Mouse (Mus musculus) spleen, postnatal 36 days (tissue): ENCODE measurements around the gene Phf3.
"Not testable (repeated sequence)": the region's sequence is repeated elsewhere in the genome, so short reads cannot be mapped to it uniquely, and the experiment has no call there.

Experiments used
- DNase-seq, 2 experiments: peaks; one replicate each; pipeline ENCODE4 v3.0.0; 2022; ENCODE audit warnings: low spot score in 2 of 2, mixed read lengths in 1 of 2

Gene Phf3

DNA sequence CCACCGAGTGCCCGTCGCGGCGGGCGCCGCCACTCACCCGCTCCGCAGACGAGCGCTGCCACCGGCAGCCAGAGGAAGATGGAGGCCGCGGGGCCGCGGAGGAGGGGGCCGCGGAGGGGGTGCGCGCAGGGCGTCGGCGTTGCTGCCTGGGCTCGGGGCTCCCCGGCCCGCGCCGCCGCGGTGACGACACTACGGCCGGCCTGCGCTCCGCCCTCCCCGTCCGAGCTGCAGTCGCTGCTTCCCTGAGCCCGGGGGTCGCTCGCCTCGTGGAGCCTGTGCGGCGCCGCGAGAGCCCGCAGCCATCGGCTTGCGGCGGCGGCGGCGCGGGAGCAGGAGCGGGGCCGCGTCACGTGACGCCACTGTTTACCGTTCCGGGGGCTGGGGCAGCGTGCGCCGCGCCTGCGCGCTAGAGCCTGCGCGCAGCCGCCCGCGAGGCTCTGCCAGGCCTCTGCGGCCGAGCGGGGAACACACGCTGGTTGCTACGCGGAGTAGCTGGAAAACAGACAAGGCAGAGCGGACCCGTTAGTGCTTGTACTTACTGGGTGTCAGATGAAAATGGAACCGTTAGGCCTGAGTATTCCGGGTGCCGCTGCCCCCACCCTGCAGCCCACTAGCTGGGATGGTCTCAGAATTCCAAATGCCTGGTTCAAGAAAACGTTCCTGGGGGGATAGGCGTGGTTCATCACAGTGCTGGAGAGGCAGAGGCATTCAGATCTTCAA lies at the start of gene Phf3:
Gene Phf3, minus strand, starts transcription at position 381 of the 720 bp plus-strand sequence.
- DNase-seq, result peak; percentile 84

DNA sequence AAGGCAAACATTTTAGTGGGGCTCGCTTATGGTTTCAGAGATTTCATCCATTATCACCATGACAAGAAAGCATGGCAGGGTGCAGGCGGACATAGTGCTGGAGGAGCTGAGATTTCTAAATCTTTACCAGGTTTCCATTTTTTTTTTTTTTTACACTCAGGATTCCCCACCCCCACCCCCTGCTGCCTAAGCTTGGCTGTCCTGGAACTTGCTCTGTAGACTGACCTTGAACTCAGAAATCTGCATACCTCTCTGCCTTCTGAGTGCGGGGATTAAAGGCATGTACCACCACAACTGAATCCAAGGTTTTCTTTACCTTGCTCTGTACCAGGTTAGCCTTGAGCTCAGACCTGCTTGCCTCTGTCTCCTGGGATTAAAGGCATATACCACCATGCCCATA lies 48.5 kb upstream of the Phf3 start:
- no peak for DNase-seq

GRCm38 (mm10) chr1:30921252-30921651 lies 47.5 kb upstream of the Phf3 start:
- no peak for DNase-seq

- peak in 1 of 2 experiments; percentile 15 for DNase-seq
These were observed 47.0 kb upstream of the Phf3 start for GRCm38 (mm10) chr1:30920620-30921177.

- no peak for DNase-seq
These were observed 36.5 kb upstream of the Phf3 start for GRCm38 (mm10) chr1:30910172-30910571.

GRCm38 (mm10) chr1:30908797-30909196 lies 35.1 kb upstream of the Phf3 start:
- no peak for DNase-seq

GRCm38 (mm10) chr1:30903480-30904218 lies 29.9 kb upstream of the Phf3 start:
- no peak for DNase-seq

- DNase-seq, result no peak
These were observed 25.0 kb upstream of the Phf3 start for GRCm38 (mm10) chr1:30898691-30899090.

GRCm38 (mm10) chr1:30895366-30895765 lies 21.6 kb upstream of the Phf3 start:
- not testable (repeated sequence) for DNase-seq

GRCm38 (mm10) chr1:30883806-30884205 lies 10.1 kb upstream of the Phf3 start:
- DNase-seq, result not testable (repeated sequence)

GRCm38 (mm10) chr1:30875746-30876145 lies 2.0 kb upstream of the Phf3 start:
- DNase-seq, result no peak

DNA sequence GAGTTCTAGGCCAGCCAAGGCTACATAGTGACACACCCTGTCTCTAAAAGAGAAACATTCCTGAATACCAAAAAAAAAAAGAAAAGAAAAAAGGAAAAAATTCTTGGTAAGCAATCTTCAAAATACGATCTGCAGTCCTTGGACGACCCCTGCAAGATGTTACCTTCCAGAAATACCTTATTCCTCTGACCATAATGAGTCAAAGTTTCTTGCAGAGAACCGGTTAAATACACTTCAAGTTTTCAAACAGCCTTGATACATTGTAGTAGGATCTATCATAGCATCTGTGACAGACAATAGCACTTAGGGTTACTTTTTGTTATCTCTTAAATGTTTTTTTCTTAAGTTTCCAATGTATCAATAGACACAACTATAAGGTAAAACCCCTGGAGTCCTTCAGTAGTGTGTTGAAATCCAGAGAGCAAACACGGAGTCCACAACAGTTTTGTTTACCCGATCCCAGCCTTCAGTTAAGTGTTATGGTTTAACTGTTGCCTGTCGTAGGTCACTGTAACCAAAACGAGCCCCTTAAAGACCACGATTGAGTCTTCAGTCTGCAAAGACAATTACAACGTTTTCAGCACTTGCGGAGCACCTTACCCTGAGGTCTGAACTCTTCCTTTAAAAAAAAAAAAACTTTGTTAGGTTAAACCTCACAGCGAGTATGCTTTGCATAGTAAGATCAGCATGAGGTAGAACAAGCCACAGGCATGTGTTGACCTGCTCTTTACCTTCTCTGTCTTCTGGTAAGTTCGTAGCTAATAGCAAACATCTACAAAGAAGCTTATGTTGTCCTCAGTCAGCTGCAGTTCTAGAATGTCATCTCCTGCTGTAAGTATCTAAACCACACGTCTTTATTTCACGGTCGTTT lies 775 bp upstream of the Phf3 start:
- DNase-seq, result no peak

GRCm38 (mm10) chr1:30872836-30873540 lies 733 bp downstream of the Phf3 start:
- DNase-seq, result peak; percentile 42 to 45

DNA sequence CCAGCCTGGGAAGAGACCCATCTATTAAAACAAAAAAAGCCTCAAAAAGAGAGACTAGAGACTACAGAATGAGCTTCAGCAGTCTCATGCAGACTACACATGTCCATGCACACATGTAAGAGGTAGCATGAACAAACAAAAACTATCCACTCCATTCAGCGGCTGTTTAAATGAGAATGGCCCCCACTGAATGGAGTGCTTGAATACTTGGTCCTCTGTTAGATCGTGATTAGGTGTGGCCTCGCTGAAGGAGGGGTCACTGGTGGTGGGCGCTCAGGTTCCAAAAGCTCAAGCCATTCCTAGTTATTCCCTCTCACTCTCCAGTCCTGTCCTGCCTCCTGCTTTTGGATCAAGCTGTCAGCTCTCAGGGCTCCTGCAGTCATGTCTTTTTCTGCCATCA lies 5.9 kb downstream of the Phf3 start:
- no peak for DNase-seq

DNA sequence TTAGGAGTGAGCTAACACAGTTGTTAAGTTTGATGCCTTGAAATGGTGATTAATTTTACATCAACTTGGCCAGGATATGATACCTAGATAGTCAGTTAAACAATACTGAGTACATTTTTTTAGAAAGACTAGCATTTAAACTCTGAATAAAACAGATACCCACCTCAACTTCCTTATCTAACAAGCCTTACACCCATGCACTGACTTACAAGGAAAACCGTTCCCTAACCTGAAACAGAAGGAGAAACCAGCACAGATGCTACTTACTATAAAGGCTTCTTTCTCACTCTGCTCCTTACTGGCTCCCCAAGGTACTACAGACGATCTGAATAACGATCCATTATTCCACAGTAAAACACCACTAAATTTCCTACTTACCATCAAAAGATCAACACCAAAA lies 21.2 kb downstream of the Phf3 start:
- no peak for DNase-seq

GRCm38 (mm10) chr1:30851920-30852319 lies 21.8 kb downstream of the Phf3 start:
- no peak for DNase-seq

DNA sequence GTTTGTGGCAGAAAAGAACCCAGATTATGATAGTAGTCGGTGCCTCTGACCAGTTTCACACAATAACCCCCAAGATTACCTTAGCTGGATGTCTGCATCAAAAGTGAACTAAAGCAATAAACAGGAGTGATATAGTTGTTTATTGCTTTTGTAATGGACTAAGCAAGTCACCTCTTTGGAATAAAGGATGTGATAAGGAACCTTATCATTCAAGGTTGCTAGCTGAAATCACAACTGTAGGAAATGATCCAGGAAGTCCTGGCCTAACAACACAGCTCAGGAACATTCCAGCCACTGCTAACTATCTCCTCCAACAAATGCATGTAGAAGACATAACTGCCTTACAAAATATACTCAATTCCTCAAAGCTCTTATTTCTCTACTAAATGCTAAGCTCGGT lies 22.8 kb downstream of the Phf3 start:
- no peak for DNase-seq

DNA sequence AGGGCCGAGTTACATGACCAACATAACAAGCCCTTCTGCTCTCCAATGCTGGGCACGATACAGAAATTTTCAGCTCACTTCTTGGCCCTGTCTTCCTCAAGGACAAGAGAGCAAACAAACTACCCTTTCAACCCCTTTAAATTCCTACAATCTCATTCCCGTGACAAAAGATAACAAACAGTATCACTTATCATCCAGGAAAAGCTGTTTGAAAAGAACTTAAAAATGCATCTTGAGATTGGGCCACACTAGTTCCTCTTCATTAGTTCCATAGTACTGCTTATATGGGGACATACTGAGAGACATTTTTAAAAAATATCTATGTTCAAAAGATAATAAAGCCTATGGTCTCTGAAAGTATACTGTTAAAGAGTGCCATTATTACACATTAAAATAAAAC lies 23.8 kb downstream of the Phf3 start:
- DNase-seq, result no peak

GRCm38 (mm10) chr1:30847706-30848105 lies 26.0 kb downstream of the Phf3 start:
- no peak for DNase-seq

- DNase-seq, result no peak
These were observed 34.1 kb downstream of the Phf3 start for GRCm38 (mm10) chr1:30839662-30840061.

- DNase-seq, result no peak
These were observed 38.2 kb downstream of the Phf3 start for GRCm38 (mm10) chr1:30835512-30835911.
